Mouse (Mus musculus): ENCODE results near the gene Snorc. TPM values are rescaled to one million over a fixed set of nuclear protein-coding genes. Genes with fewer than 3 reads are reported as not detected.
"Not testable (repeated sequence)": the region's sequence is repeated elsewhere in the genome, so short reads cannot be mapped to it uniquely, and the experiment has no call there.

Gene Snorc
- total RNA-seq (2021), result not detected
- long read RNA-seq, experiment 1, result 0 reads
- long read RNA-seq, experiment 2, result 0 reads

GRCm38 (mm10) chr1:87469971-87470370 lies at the start of gene Snorc:
TSS of gene Snorc (plus strand) at chr1:87470271.
- intact Hi-C loops (cut with DNase I; ENCODE audit: low total_unique reads), result loop anchor here (10.0 kb wide), 1 partner anchor 255 kb away; no protein-coding TSS in a partner anchor
- DNase-seq, result not testable (repeated sequence)

DNA sequence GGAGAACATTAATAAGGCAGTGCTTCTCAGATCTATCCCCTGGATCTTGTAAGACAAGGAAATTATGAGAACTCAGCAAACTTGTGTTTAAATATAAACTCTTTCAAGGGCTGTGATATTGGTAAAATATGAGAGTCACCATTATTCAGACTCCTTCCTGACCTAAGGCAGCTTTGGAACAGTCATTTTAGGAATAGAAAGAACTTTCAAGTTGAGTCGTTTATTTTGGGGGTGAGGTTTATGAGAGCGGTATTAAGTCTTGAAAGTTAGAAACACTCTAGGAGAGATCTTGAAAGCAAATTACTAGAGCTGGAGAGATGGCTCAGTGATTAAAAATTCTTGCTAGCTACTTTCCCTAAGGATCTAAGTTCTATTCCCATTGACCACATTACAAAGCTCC lies 34.9 kb upstream of the Snorc start:
- intact Hi-C loops (cut with DNase I; ENCODE audit: low total_unique reads), result no loop called here
- DNase-seq, result no peak

DNA sequence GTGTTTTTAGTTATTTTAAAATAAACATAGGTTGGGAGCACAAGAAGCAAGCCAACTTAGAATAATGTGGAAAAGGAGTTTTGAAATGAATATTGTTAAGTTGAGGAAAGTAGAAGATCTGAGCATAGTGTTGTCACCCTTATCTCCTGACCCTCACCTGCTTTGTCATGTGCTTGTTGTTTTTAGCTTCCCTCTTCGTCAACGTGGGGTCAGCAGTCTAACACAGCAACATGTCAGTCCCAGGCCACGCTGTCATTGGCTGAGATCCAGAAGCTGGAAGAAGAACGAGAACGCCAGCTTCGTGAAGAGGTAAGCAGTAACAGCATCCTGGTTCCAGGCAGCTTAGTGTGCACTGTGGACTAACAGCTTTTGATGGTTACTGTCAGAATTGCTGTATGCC lies 33.5 kb upstream of the Snorc start:
- intact Hi-C loops (cut with DNase I; ENCODE audit: low total_unique reads), result no loop called here
- DNase-seq, result no peak

DNA sequence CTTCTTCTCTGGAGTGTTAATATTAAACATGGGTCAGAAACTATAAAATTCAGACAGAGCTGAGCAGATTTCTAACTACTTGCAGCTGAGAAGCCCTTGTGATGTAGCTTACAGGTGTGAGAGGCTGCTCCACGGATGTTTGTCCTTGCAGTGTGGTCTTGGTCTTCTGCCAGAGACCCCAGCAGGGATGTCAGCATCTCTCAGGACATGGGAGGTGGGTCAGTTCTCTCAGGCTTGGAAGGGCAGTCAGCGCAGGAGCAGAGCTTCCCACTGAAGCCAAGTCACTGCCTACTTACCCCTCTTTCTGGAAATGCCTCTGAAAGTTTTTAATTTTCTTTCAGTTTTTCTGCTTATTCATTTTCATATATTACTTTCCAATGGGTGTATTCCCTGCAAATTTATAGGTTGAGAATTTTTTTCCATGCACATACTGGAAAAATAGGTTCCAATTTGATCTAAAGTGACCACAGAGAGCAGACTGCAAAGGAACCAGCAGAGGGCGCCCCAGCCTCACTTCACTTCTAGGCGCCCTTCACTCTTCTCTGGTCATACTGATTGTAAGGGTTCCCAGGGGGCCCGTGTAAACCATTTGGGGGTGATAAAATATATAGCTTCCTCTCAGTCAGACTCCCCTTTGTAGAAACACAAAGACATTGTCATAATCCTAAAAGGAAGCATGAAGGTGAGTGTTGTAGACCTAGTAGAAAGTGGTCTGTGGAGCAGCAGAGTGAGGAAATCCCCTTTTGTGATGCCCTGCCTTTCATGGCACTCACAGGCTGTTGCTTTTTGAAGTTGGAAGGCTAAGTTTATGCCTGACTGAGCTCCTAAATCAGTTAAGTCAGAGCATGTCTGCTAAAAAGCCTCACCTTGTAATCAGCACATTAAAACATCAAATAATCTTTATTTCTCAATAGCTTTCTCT lies 22.6 kb upstream of the Snorc start:
- DNase-seq, result peak; percentile 61
- intact Hi-C loops (cut with DNase I; ENCODE audit: low total_unique reads), result no loop called here

GRCm38 (mm10) chr1:87449432-87449831 lies 20.6 kb upstream of the Snorc start:
- intact Hi-C loops (cut with DNase I; ENCODE audit: low total_unique reads), result no loop called here
- DNase-seq, result no peak

DNA sequence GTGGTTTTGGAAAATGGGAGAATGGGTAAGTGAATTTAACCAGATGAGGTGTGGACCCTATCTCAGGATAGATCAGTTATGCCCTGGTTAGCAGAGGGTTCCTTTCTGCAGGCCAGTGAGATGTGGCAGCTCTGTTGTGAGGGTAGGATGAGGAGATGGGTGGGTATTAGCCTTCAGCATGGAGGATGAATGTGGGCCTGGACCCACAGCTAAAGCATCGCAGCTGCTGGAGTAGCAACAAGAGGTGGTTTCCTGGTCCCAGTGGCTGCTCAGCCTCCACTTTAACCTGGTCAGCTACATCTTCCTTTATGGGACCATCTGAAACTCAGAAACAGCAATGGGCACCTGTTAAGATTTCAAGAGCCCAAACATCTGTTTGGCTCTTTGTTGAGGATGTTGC lies 13.6 kb upstream of the Snorc start:
- no peak for DNase-seq
- intact Hi-C loops (cut with DNase I; ENCODE audit: low total_unique reads), result no loop called here

DNA sequence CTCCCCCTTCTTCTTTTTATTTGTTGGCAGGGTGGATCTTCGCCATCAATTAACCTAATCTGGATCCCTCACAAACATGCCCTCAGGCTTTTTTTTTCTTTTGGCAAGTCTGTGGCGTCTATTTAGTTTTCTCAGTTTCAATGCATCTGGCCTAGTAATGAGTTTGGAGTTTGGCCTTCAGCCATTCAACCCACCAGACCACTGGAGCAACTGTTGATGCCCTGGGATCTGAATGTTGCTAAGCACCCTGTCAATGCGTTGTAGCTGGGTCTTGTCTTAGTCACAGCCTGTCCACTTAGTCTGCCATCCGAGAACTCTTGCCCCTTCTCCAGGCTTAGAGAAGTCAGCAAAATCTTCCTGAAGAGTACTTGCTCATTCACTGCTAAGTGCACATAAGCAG lies 12.0 kb upstream of the Snorc start:
- no peak for DNase-seq
- intact Hi-C loops (cut with DNase I; ENCODE audit: low total_unique reads), result no loop called here

- intact Hi-C loops (cut with DNase I; ENCODE audit: low total_unique reads); DNase-seq: not testable (repeated sequence)
Observed at GRCm38 (mm10) chr1:87459856-87460255, 10.2 kb upstream of the Snorc start.

DNA sequence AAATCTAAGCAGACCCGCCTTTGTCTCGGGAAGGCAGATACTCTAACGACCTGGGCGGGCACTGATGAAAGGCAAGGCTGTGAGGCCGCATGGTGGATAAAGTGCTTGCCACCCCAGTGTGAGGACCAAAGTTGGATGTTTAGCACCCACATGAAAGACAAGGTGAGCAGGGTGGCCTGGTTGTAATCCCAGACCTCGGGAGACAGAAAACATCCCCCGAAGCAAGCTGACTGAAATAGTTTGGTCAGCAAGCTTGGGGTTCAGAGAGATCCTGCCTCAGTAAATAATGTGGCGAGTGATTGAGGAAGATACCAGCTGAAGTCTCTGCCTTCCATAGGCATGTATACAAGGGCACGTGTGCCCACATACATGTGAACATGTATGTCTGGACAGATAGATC lies 2.6 kb upstream of the Snorc start:
- no peak for DNase-seq
- intact Hi-C loops (cut with DNase I; ENCODE audit: low total_unique reads), result no loop called here

DNA sequence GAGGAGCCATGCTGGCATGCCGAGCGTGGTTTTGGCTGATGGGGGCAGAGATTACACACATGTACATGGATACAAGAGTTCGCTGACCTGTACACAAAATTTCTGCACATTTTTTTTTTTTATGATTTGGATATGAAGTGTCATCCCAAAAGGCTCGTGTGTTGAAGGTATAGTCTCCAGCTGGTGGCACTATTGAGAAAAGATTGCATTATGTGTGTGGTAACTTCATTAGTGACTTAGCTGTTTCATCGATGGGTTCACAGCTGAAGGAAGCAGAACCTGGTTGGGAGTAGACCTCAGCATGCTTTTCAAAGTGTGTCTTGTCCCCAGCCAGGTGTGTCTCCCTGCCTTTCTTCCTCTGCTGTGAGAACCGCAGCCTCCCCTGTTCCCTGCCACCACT lies 1.8 kb upstream of the Snorc start:
- intact Hi-C loops (cut with DNase I; ENCODE audit: low total_unique reads), result no loop called here
- no peak for DNase-seq

GRCm38 (mm10) chr1:87471914-87472313 lies 1.8 kb downstream of the Snorc start:
- intact Hi-C loops (cut with DNase I; ENCODE audit: low total_unique reads), result loop anchor here (10.0 kb wide), 1 partner anchor 253 kb away; no protein-coding TSS in a partner anchor

GRCm38 (mm10) chr1:87472576-87472975 lies 2.5 kb downstream of the Snorc start:
- DNase-seq, result no peak
- intact Hi-C loops (cut with DNase I; ENCODE audit: low total_unique reads), result loop anchor here (10.0 kb wide), 1 partner anchor 252 kb away; no protein-coding TSS in a partner anchor

More at GRCm38 (mm10) chr1:87471914-87472313, 1.8 kb downstream of the Snorc start:
- DNase-seq, result no peak

DNA sequence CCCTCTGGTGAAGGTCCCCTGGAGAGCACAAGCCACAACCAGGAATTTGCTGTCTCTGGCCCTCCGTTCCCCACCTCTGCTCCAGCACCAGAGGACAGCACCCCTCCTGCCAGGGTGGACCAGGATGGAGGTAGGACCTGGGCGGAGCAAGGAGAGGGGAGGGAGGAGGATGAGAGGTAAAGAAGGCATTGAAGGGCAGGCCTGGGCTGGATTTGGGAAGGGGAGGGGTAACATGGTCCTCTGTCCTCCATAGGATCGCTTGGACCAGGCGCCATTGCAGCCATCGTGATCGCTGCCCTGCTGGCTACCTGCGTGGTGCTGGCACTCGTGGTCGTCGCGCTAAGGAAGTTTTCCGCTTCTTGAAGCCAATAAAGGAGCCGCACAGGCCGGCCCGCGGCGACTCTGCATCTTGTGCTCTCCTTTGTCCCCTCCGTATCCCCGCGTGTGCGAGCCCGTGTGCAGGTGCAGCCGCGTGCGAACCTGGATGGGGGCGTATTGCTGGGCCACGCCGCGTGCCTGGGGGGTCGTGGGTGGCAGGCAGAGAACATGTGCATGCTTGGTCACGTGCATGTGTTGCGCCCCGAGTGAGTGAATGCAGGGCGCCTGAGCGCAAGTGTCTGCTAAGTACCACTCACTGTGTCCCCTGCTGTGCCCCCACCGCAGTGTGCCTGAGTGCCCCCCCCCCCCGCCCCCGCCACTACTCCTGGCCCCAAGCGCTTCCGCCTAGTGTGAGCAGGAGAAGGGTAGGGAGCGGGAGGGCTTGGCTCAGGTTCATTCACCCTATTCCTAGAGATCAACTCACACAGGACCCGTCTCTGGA lies 5.2 kb downstream of the Snorc start:
- no peak for DNase-seq
- intact Hi-C loops (cut with DNase I; ENCODE audit: low total_unique reads), result loop anchor here (10.0 kb wide), 1 partner anchor 250 kb away; no protein-coding TSS in a partner anchor

- DNase-seq, result no peak
- intact Hi-C loops (cut with DNase I; ENCODE audit: low total_unique reads), result no loop called here
Observed at GRCm38 (mm10) chr1:87482546-87482945, 12.5 kb downstream of the Snorc start.

GRCm38 (mm10) chr1:87486386-87486785 lies 16.3 kb downstream of the Snorc start:
- DNase-seq, result peak; percentile 44

GRCm38 (mm10) chr1:87492285-87492684 lies 22.2 kb downstream of the Snorc start:
- DNase-seq, result no peak
- intact Hi-C loops (cut with DNase I; ENCODE audit: low total_unique reads), result no loop called here

More at GRCm38 (mm10) chr1:87486386-87486785, 16.3 kb downstream of the Snorc start:
- intact Hi-C loops (cut with DNase I; ENCODE audit: low total_unique reads), result no loop called here

DNA sequence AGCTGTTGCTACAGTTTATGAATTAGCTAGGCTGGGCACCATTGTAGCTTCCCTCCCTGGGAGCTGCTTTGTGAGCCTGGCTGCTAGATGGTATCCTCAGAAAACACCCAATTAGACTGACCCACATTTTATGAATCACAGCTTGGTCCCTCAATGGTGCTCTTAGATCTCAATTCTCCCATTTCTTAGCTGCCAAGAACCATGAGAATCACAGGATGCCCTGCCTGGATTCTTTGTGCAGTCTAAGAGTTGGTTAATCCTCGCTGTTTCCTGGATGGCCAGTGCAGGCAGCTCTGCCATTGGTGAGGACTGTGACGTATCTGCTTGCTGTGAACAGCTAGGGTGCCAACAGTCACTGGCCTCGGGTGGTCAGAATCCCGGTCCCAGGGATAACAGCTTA lies 23.5 kb downstream of the Snorc start:
- intact Hi-C loops (cut with DNase I; ENCODE audit: low total_unique reads), result no loop called here
- DNase-seq, result no peak

- DNase-seq, result no peak
- intact Hi-C loops (cut with DNase I; ENCODE audit: low total_unique reads), result no loop called here
Observed at GRCm38 (mm10) chr1:87505524-87505923, 35.5 kb downstream of the Snorc start.

GRCm38 (mm10) chr1:87507857-87508256 lies 37.8 kb downstream of the Snorc start:
- intact Hi-C loops (cut with DNase I; ENCODE audit: low total_unique reads), result no loop called here
- no peak for DNase-seq
